Mouse (Mus musculus) right cerebral cortex, adult 18-20 months (tissue): ENCODE results near the gene Dgkg.
A peak's percentile ranks its signal among the peaks of the same experiment; 100 is the strongest.

Source experiments
- DNase-seq: peaks from one replicate; pipeline ENCODE4 v3.0.0; 2022; ENCODE audit warnings: mixed read lengths

Dgkg gene

DNA sequence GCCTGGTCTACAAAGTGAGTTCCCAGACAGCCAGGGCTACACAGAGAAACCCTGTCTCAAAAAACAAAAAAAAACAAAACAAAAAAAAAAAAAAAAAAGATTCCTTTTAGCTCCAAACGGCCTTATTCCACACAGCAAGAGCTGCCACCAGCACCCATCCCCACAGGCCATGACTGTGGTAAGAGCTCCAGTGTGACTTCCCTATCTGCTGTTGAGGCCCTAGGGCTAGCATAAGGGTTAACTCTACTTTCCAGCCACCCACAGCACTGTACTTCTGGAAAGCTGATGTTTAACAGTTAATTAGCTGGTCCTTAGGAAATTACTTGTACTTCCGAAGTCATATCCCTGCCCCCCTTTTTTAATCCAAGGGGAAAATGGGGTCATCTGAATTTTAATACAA lies 225.7 kb downstream of the Dgkg start:
- no peak for DNase-seq

DNA sequence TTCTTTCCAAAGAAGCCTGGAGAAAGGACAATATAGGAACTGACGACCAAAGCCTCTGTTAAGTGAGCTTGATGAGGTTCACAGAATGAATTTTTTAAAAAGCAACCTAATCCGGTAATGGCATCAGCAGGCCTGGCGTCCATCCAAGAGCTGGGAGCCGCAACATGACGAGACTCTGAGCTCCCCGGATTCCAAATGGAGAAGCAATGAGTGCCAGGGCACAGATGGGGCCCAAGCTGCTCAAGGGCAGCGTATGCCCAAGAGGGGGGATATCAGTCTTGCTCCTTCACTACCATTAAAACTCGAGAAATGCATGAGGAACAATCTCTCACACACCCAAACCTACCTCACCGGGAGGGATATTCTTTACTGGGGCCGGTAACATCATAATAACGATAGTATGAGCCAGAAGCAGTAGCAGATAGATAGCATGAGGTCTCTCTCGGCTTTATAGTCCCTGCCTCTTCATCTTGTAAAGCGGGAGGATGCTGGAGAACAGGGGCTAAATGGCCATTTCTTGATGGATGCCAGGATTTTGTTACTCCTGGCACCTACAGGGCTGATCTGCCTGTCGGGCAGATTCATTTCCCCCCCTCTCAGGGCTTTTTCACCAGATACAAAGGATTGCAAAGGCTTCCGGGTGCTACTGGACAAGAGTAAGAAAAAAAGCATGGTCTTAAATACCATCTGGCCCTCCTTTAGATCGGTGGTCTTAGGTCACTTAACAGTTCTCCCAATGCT lies 226.6 kb downstream of the Dgkg start:
- peak; percentile 75 for DNase-seq

DNA sequence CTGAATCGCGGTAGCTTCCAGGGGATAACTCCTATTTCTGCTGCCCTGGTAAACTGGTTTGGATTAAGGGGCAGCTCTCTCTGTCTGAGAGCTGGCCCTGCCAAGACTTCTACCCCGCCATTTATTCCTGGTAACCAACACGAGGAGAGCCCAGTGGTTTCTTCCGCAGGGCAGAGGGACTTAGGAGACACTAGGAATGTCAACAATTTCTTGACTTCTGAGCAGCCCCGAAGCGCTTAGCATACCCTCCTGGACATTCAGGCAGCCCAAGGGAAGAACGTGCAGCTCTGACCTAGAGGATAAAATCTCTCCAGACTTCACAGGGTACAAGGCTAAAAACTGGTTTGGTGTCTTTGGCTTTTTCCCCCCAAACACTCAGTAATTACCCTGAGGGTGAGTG lies 227.6 kb downstream of the Dgkg start:
- DNase-seq, result no peak

DNA sequence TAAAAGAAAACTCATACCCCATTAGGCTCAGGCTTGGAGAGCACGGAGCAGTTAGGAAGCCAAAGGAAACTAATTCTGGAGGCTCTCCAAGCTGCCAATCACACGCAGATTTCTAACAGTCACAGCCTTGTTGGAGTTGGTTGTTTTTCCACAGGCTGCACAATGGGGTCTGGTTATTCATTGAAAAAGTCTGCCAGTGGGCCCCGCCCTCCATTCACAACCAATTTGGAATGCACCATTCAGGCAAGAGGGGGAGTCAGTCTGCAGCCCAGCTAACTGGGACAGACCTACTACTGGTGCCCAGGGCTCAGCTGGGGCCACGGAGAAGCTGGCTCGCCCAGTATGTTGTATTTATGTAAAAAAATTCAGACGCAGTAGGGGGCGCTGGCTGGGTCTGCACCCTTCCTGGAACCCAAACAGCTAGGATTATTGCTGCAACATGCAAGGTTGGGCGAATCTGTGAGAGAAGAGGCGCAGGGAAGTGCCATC lies 228.1 kb downstream of the Dgkg start:
- DNase-seq, result peak; percentile 87

DNA sequence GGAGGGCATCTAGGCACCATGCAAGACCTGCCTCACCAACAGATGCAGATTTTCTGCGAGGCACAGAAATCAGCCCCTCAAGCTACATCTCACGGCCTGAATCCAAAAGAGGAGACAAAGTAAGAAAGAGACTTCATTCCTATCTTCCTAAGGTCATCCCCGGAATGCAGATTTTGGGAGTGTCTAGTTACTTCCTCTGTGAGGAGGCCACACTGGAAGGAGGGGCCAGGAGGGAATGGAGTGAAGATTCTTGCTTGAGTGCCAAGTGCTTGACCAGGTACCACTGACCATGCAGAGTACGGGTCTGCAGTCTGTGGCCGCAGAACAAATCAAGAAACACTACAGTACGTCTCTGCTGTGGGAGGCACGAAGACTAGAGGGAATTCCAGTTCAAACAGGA lies 230.2 kb downstream of the Dgkg start:
- DNase-seq, result no peak

DNA sequence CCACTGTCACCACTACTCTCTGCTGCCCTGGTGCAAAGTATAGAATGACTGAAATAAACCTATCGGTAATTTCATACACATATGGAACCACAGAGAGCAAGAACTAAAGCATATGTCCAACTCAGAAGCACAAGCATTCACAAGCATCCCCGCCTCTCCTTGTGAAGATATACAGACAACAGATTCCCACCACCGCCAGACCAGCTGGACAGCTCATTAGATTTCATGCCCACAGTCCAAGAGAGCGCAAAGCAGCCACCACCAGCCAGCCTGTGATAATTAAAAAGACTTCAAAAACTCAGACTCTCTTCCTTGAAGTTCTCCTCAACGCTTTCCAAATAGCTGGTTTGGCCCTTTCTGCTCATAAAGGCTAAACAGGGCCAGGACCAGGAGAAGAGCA lies 234.8 kb downstream of the Dgkg start:
- DNase-seq, result peak; percentile 28
